Mouse (Mus musculus): Measurements from ENCODE around the gene Frmd4b. TPM values are rescaled to one million over a fixed set of nuclear protein-coding genes. Genes with fewer than 3 reads are reported as not detected.

Gene Frmd4b
- total and polyA plus RNA-seq, 3 experiments = 0.13 to 0.70 (median 0.13) TPM

DNA sequence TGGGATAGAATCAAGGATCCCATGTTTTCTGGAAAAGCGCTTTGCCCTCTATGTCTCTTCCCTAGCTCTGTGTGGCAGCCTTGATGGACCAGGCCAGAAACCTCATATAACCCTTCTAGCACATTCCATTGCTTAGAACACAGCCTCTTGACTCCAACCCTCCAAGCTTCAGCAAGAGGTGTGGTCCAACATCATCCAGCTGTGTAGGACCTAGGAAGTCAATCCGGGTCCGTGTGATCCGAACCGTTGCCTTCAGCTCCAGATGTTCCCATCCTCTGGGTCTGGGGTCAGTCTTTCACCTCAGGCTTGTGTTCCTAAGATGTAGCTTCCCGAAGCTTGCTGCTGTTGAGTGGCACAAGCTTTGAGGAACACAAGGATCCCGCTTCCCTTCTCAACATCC lies 22.8 kb downstream of the Frmd4b start:
- TF ChIP-seq TCF12 (IDR thresholded peaks at IDR 0.05; ENCODE audit: low read depth, low read length) = no peak
- dilution Hi-C loops (cut with MboI; ENCODE audit: extremely low pct_ligation_motif_present, extremely low pct_unique_long_range_greater_than_20kb, low sequenced_read_pairs) (no loop called here), in situ Hi-C loops (cut with MboI; ENCODE audit: low pct_ligation_motif_present, low pct_unique_long_range_greater_than_20kb, low sequenced_read_pairs) (no loop called here)
- Histone ChIP-seq H3K4me1 (ENCODE audit: control insufficient read depth in 1 of 2, insufficient read depth in 2 of 2) (peaks cover 2 to 10% of the 10 kb centered on the region in 2 experiments; a peak in 3 of 4 replicates), H3K36me3 (replicated peaks in 1 of 2; ENCODE audit: control insufficient read depth in 1 of 2, insufficient read depth in 1 of 2, low read length in 1 of 2) (no peaks in the 10 kb centered on the region), H3K4me2 (ENCODE audit: insufficient read depth, low read depth, poor library complexity, severe bottlenecking) (no peak overlapping the region), H3K9ac (ENCODE audit: insufficient read depth, low read depth) (no peak overlapping the region), H3K27me3 (replicated peaks) (no peaks in the 10 kb centered on the region), H3K27ac (ENCODE audit: insufficient read depth, low read depth) (no peak overlapping the region), H3K79me2 (replicated peaks; ENCODE audit: control insufficient read depth, extremely low read depth, insufficient read depth, poor library complexity, severe bottlenecking) (no peaks in the 10 kb centered on the region), H3K4me3 (replicated peaks in 1 of 3; ENCODE audit: low read depth in 2 of 3, low read length in 2 of 3, poor library complexity in 1 of 3) (no peak overlapping the region), H3K9me3 (replicated peaks; ENCODE audit: low read length) (no peaks in the 10 kb centered on the region)
- no peak for DNase-seq (ENCODE audit: extremely low read depth)

DNA sequence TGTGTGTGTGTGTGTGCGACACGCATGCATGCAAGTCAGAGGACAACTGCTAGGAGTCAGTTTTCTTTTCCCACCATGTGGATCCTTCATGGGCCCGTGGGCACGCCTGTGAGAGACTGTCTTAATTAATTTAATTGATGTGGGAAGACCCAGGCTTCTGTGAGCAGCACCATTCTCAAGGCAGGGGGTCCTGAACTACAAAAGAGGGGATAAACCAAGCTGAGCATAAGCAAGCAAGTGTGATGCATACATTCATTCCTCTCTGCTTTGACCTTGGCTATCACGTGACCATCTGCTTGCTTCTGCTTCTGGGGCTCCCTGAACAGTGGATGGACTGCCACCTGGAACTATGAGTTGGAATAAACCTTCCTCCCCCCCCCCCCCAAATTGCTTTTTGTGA lies 27.1 kb downstream of the Frmd4b start:
- no peak overlapping the region for H3K9ac ChIP-seq (ENCODE audit: insufficient read depth, low read depth)
- H3K4me3 ChIP-seq (replicated peaks in 1 of 3; ENCODE audit: low read depth in 2 of 3, low read length in 2 of 3, poor library complexity in 1 of 3) = no peak overlapping the region
- H3K4me1 ChIP-seq (ENCODE audit: control insufficient read depth in 1 of 2, insufficient read depth in 2 of 2) = peaks cover 5 to 8% of the 10 kb centered on the region in 2 experiments; a peak in 3 of 4 replicates
- no peak overlapping the region for H3K4me2 ChIP-seq (ENCODE audit: insufficient read depth, low read depth, poor library complexity, severe bottlenecking)
- no peak for TF ChIP-seq POLR2A (IDR thresholded peaks at IDR 0.05; ENCODE audit: low read depth, low read length)
- TF ChIP-seq CHD2 (IDR thresholded peaks at IDR 0.05; ENCODE audit: low read length) = no peak
- TF ChIP-seq E2F4 (IDR thresholded peaks at IDR 0.05; ENCODE audit: insufficient replicate concordance, low read depth, low read length) = no peak
- TF ChIP-seq IRF4 (IDR thresholded peaks at IDR 0.05; ENCODE audit: low read depth, low read length) = no peak
- TF ChIP-seq CHD1 (IDR thresholded peaks at IDR 0.05; ENCODE audit: low read depth, low read length) = no peak
- no peak for TF ChIP-seq USF2 (conservative IDR thresholded peaks at IDR 0.05; ENCODE audit: low read depth, low read length)
- TF ChIP-seq ETS1 (conservative IDR thresholded peaks at IDR 0.05; ENCODE audit: low read depth, low read length) = no peak
- no peak for TF ChIP-seq SIN3A (IDR thresholded peaks at IDR 0.05; ENCODE audit: low read length)
- no peak for TF ChIP-seq JUND (conservative IDR thresholded peaks at IDR 0.05; ENCODE audit: low read depth, low read length)
- no peak for TF ChIP-seq PAX5 (IDR thresholded peaks at IDR 0.05; ENCODE audit: low read length)
- no peak for TF ChIP-seq NELFE (IDR thresholded peaks at IDR 0.05; ENCODE audit: low read depth, low read length)
- TF ChIP-seq ZC3H11A (IDR thresholded peaks at IDR 0.05; ENCODE audit: low read depth, low read length) = no peak
- no peaks in the 10 kb centered on the region for H3K27me3 ChIP-seq (replicated peaks)
- no peaks in the 10 kb centered on the region for H3K36me3 ChIP-seq (replicated peaks in 1 of 2; ENCODE audit: control insufficient read depth in 1 of 2, insufficient read depth in 1 of 2, low read length in 1 of 2)
- no peak for DNase-seq (ENCODE audit: extremely low read depth)
- dilution Hi-C loops (cut with MboI; ENCODE audit: extremely low pct_ligation_motif_present, extremely low pct_unique_long_range_greater_than_20kb, low sequenced_read_pairs) (no loop called here), in situ Hi-C loops (cut with MboI; ENCODE audit: low pct_ligation_motif_present, low pct_unique_long_range_greater_than_20kb, low sequenced_read_pairs) (no loop called here)
- H3K27ac ChIP-seq (ENCODE audit: insufficient read depth, low read depth) = no peak overlapping the region
- H3K79me2 ChIP-seq (replicated peaks; ENCODE audit: control insufficient read depth, extremely low read depth, insufficient read depth, poor library complexity, severe bottlenecking) = no peaks in the 10 kb centered on the region
- H3K9me3 ChIP-seq (replicated peaks; ENCODE audit: low read length) = no peaks in the 10 kb centered on the region

GRCm38 (mm10) chr6:97589581-97589980 lies 27.8 kb downstream of the Frmd4b start:
- H3K9ac ChIP-seq (ENCODE audit: insufficient read depth, low read depth) = no peak overlapping the region
- no peak for TF ChIP-seq ETS1 (conservative IDR thresholded peaks at IDR 0.05; ENCODE audit: low read depth, low read length)
- TF ChIP-seq GABPA (IDR thresholded peaks at IDR 0.05; ENCODE audit: insufficient replicate concordance, low read depth, low read length) = no peak
- no peak for TF ChIP-seq USF1 (IDR thresholded peaks at IDR 0.05; ENCODE audit: low read depth, low read length)
- no peak for TF ChIP-seq MXI1 (IDR thresholded peaks at IDR 0.05; ENCODE audit: low read depth, low read length)
- TF ChIP-seq EP300 (IDR thresholded peaks at IDR 0.05; ENCODE audit: low read length) = no peak
- no peak for TF ChIP-seq MAZ (IDR thresholded peaks at IDR 0.05; ENCODE audit: low read depth, low read length)
- TF ChIP-seq MEF2A (IDR thresholded peaks at IDR 0.05; ENCODE audit: borderline replicate concordance, low read depth, low read length) = no peak
- TF ChIP-seq CHD1 (IDR thresholded peaks at IDR 0.05; ENCODE audit: low read depth, low read length) = no peak
- no peak for TF ChIP-seq ELF1 (IDR thresholded peaks at IDR 0.05; ENCODE audit: low read depth, low read length)
- no peak for TF ChIP-seq E2F4 (IDR thresholded peaks at IDR 0.05; ENCODE audit: insufficient replicate concordance, low read depth, low read length)
- no peak for TF ChIP-seq CHD2 (IDR thresholded peaks at IDR 0.05; ENCODE audit: low read length)
- no peak for TF ChIP-seq ZKSCAN1 (IDR thresholded peaks at IDR 0.05; ENCODE audit: borderline replicate concordance, low read depth, low read length)
- no peak for TF ChIP-seq CTCF (conservative IDR thresholded peaks at IDR 0.05 in 1 of 2, IDR thresholded peaks at IDR 0.05 in 1 of 2; ENCODE audit: low read depth in 2 of 2, low read length in 2 of 2)
- TF ChIP-seq IRF4 (IDR thresholded peaks at IDR 0.05; ENCODE audit: low read depth, low read length) = no peak
- TF ChIP-seq JUN (IDR thresholded peaks at IDR 0.05; ENCODE audit: insufficient read depth, low read depth, low read length) = no peak
- no peak for TF ChIP-seq ZNF384 (IDR thresholded peaks at IDR 0.05; ENCODE audit: low read depth, low read length)
- TF ChIP-seq MAX (IDR thresholded peaks at IDR 0.05; ENCODE audit: low read length) = no peak
- no peak for TF ChIP-seq RCOR1 (conservative IDR thresholded peaks at IDR 0.05; ENCODE audit: low read depth, low read length)
- peaks cover 5 to 8% of the 10 kb centered on the region in 2 experiments; a peak in 3 of 4 replicates for H3K4me1 ChIP-seq (ENCODE audit: control insufficient read depth in 1 of 2, insufficient read depth in 2 of 2)

More at GRCm38 (mm10) chr6:97589581-97589980, 27.8 kb downstream of the Frmd4b start:
- no peaks in the 10 kb centered on the region for H3K9me3 ChIP-seq (replicated peaks; ENCODE audit: low read length)
- H3K4me3 ChIP-seq (replicated peaks in 1 of 3; ENCODE audit: low read depth in 2 of 3, low read length in 2 of 3, poor library complexity in 1 of 3) = no peak overlapping the region
- H3K27me3 ChIP-seq (replicated peaks) = no peaks in the 10 kb centered on the region
- H3K79me2 ChIP-seq (replicated peaks; ENCODE audit: control insufficient read depth, extremely low read depth, insufficient read depth, poor library complexity, severe bottlenecking) = no peaks in the 10 kb centered on the region
- no peak overlapping the region for H3K27ac ChIP-seq (ENCODE audit: insufficient read depth, low read depth)
- no peaks in the 10 kb centered on the region for H3K36me3 ChIP-seq (replicated peaks in 1 of 2; ENCODE audit: control insufficient read depth in 1 of 2, insufficient read depth in 1 of 2, low read length in 1 of 2)
- no peak for DNase-seq (ENCODE audit: extremely low read depth)
- in situ Hi-C loops (cut with MboI; ENCODE audit: low pct_ligation_motif_present, low pct_unique_long_range_greater_than_20kb, low sequenced_read_pairs) (no loop called here), dilution Hi-C loops (cut with MboI; ENCODE audit: extremely low pct_ligation_motif_present, extremely low pct_unique_long_range_greater_than_20kb, low sequenced_read_pairs) (no loop called here)
- peak overlapping the region; percentile 92 for H3K4me2 ChIP-seq (ENCODE audit: insufficient read depth, low read depth, poor library complexity, severe bottlenecking)

All from CH12.LX (cell line).